Mouse (Mus musculus) midbrain, embryonic 11.5 days (tissue): ENCODE results near the gene Plxnb1. TPM values are rescaled to one million over a fixed set of nuclear protein-coding genes. Genes with fewer than 3 reads are reported as not detected.
A peak's percentile ranks its signal among the peaks of the same experiment; 100 is the strongest.

Experiments used
- ATAC-seq: fragments of 200-750 bp; cut with Nextera tagmentation; 2 replicates; pipeline ENCODE4 v1.8.0; 2017; ENCODE audit warnings: moderate TSS enrichment, moderate library complexity; ENCODE audit not compliant: low FRiP score
- DNase-seq: peaks from one replicate; pipeline ENCODE4 v3.0.0; 2015; ENCODE audit warnings: low spot score; ENCODE audit errors: missing footprints
- H3K27ac ChIP-seq: fragments of 300-500 bp; sonication (generic); 2 replicates; pipeline ENCODE4 v1.5.1; 2014; ENCODE audit warnings: low read depth, low read length
- H3K27me3 ChIP-seq: fragments of 300-500 bp; sonication (generic); 2 replicates; pipeline ENCODE4 v1.6.1; 2014; ENCODE audit warnings: mild to moderate bottlenecking, low read length, moderate library complexity, mixed read lengths; ENCODE audit not compliant: control insufficient read depth, insufficient read depth
- H3K36me3 ChIP-seq: fragments of 300-500 bp; sonication (generic); 2 replicates; pipeline ENCODE4 v1.6.1; 2014; ENCODE audit warnings: mild to moderate bottlenecking, low read length, moderate library complexity, mixed read lengths; ENCODE audit not compliant: control insufficient read depth, insufficient read depth
- H3K4me1 ChIP-seq: fragments of 300-500 bp; sonication (generic); 2 replicates; pipeline ENCODE4 v1.6.1; 2014; ENCODE audit warnings: low read length; ENCODE audit not compliant: control insufficient read depth, insufficient read depth
- H3K4me2 ChIP-seq: fragments of 300-500 bp; sonication (generic); 2 replicates; pipeline ENCODE4 v1.6.1; 2014; ENCODE audit warnings: mild to moderate bottlenecking, moderate library complexity
- H3K4me3 ChIP-seq: fragments of 300-500 bp; sonication (generic); 2 replicates; pipeline ENCODE4 v1.5.1; 2014; ENCODE audit warnings: low read depth, low read length
- H3K9ac ChIP-seq: fragments of 300-500 bp; sonication (generic); 2 replicates; pipeline ENCODE4 v1.6.1; 2014; ENCODE audit warnings: low read length
- H3K9me3 ChIP-seq: fragments of 300-500 bp; sonication (generic); 2 replicates; pipeline ENCODE4 v1.6.1; 2016; ENCODE audit warnings: low read length; ENCODE audit not compliant: control insufficient read depth
- WGBS: fragments of 180-500 bp; shearing (Covaris S2); extraction: QIAGEN DNeasy Blood & Tissue Kit; methylation state at CpG from one replicate; pipeline ENCODE4 v1.1.7; 2014; 5-methylcytosine and 5-hydroxymethylcytosine counted together
- polyA plus RNA-seq: library from polyadenylated mRNA; unstranded; fragments of >200 nt; fragmentation: Nextera tagmentation; extraction: Ambion mirVana; gene quantifications from 2 replicates; pipeline ENCODE4 v1.2.1, GENCODE M21; 2014

Gene Plxnb1
- 17.1 and 17.7 TPM in 2 replicates for polyA plus RNA-seq

DNA sequence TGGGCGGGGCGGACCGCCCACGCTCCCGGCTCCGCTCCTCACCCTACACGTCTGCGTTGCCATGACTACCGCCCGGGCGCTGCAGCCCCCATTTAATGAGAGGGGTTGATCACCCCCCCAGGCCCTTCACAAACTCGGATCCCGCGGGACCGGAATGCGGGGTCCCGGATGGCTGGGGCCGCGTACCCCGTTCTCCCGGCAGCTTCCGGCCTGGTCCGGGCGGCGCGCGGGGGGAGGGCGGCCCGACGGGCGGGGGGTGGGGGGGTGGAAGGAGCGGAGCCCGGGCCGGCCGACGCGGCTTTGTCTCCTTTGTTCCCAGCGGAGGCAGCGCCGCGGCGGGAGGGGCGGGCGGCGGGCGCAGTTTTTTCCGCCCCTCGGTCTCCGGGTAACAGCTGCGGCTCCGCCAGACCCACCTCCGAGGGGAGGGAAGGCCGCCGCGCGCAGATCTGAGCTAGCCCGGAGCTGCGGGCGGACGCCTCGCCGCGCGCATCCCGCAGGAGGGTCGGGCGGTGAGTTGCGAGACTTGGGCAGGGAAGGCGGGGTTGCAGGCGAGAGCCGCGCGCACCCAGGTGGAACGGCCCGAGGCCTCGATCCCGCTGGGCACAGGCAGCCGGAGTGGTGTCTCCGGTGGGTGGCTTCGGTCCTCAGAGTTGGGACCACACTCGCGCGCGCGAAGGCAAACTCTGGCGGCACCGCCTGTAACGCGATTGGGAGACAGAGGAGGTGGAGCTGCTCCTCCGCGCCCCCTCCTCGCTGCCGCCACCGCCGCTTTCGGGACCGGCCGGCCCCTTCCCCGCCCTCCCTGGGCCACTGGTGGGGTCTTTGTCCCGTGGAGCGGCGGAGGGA lies at the start of gene Plxnb1:
Gene Plxnb1, plus strand, starts transcription at position 253 of the 846 bp plus-strand sequence.
- peak; percentile 80 for ATAC-seq
- peak within 1 kb of the TSS; percentile 99 for H3K9ac ChIP-seq
- peak within 1 kb of the TSS; percentile 77 for H3K4me2 ChIP-seq
- peak; percentile 98 for DNase-seq
- H3K27ac ChIP-seq, result peak within 1 kb of the TSS; percentile 100
- WGBS, result under 1% methylated on average over 85 of the region's 102 CpGs
- peak within 1 kb of the TSS; percentile 51 for H3K4me3 ChIP-seq
- peaks cover 12% of the 10 kb centered on the region; the same call in 1 of the 2 replicates for H3K36me3 ChIP-seq
- H3K9me3 ChIP-seq, result no peaks in the 10 kb centered on the region
- no peaks in the 10 kb centered on the region for H3K27me3 ChIP-seq
- peaks cover 38% of the 10 kb centered on the region for H3K4me1 ChIP-seq

DNA sequence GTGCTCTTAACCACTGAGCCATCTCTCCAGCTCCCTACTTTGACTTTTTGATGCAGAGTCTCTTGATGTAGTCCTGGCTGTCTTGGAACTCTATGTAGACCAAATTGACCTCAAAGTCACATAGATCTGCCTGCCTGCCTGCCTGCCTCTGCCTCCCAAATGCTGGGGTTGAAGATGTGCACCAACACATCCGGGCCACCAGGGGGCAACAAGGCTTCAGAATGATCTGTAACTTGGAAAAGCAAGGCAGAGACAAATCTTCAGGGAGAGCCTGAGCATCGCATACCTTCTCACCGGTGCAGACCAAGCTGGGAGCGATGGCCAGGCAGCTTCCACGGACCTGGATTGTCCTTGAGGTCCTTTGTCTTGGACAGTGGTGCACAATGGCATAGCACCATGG lies 48.9 kb upstream of the Plxnb1 start:
- H3K4me3 ChIP-seq, result no peak overlapping the region
- H3K27ac ChIP-seq, result no peak overlapping the region
- DNase-seq (peak; percentile 91), ATAC-seq (0 out of 2 replicates have a peak, but pooled peaks have one; percentile 35)
- H3K36me3 ChIP-seq, result no peaks in the 10 kb centered on the region
- no peak overlapping the region for H3K4me2 ChIP-seq
- no peaks in the 10 kb centered on the region for H3K27me3 ChIP-seq
- no peaks in the 10 kb centered on the region for H3K9me3 ChIP-seq
- H3K4me1 ChIP-seq, result no peaks in the 10 kb centered on the region
- H3K9ac ChIP-seq, result no peak overlapping the region
- WGBS, result 38% methylated on average over 5 of the region's 5 CpGs

DNA sequence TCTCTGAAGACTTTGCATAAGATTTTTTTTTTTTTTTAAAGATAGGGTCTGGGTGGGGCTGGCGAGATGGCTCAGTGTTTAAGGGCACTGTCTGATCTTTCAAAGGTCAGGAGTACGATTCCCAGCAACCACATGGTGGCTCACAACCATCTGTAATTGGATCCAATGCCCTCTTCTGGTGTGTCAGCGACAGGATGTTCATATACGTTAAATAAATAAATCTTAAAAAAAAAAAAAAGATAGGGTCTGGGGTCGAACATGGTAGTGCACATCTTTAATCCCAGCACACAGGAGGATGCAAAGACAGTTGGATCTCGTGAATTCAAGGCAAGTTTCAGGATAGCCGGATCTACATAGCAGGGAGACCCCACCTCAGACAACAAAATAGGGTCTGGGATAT lies 45.9 kb upstream of the Plxnb1 start:
- Histone ChIP-seq H3K9ac (no peak overlapping the region), H3K36me3 (no peaks in the 10 kb centered on the region), H3K9me3 (no peaks in the 10 kb centered on the region), H3K27me3 (no peaks in the 10 kb centered on the region), H3K4me2 (no peak overlapping the region), H3K4me1 (no peaks in the 10 kb centered on the region), H3K27ac (no peak overlapping the region), H3K4me3 (no peak overlapping the region)
- WGBS, result 86% methylated on average over 7 of the region's 7 CpGs
- DNase-seq, result no peak
- ATAC-seq, result no peak

DNA sequence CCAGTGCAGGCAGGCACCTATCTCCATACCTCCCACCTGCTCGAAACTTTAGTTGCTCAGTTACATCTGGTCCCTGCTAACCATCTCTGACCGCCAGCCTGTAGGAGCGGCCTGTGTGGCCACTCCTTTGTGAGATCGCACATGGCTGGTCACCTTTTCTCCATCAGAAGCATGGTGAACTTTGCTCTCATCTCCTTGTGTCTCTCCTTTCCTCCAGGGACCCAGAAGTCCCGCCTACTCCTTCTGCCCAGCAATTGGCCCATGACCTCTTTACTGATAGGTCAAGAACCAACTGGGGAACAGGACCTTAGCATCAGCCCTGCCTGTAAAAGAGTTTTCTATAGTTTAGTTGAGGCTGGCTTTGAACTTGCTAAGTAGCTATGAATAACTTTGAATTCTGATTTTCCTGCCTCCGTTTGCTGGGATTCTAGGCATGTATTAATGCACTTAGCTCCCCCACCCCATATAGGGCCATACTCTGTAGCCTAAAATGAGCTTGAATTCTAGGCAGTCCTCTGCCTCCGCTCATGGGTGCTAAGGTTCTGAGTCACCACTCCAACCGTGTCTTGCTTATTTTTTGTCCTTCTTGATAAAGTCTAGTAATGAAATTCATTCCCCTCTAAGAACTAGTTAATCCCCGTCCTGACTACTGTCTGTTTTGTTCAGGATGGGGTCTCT lies 45.1 kb upstream of the Plxnb1 start:
- no peaks in the 10 kb centered on the region for H3K9me3 ChIP-seq
- H3K4me2 ChIP-seq, result no peak overlapping the region
- no peaks in the 10 kb centered on the region for H3K36me3 ChIP-seq
- DNase-seq (peak; percentile 21), ATAC-seq (no peak)
- 0 out of 2 replicates have a peak, but pooled peaks cover 3% of the 10 kb centered on the region for H3K4me1 ChIP-seq
- no peak overlapping the region for H3K4me3 ChIP-seq
- WGBS, result 81% methylated on average over 9 of the region's 9 CpGs
- H3K27me3 ChIP-seq, result no peaks in the 10 kb centered on the region
- no peak overlapping the region for H3K27ac ChIP-seq
- no peak overlapping the region for H3K9ac ChIP-seq

DNA sequence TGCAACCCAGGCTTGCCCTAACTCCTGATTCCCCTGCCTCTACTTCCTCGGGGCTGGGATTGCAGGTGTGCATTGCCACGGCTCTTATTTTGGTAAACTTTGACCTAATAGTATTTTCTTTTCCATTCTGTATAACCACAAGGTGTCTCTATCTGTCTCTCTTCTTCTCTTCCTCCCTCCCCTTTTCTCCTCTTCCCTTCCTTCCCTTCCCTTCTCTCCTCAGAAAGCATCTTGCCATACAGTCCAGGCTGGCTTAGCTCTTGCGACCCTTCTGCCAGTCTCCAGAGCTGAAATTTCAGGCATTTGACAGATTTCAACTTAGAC lies 44.6 kb upstream of the Plxnb1 start:
- Histone ChIP-seq H3K4me1 (0 out of 2 replicates have a peak, but pooled peaks cover 3% of the 10 kb centered on the region), H3K9me3 (no peaks in the 10 kb centered on the region), H3K4me2 (no peak overlapping the region), H3K9ac (no peak overlapping the region), H3K4me3 (no peak overlapping the region), H3K27ac (no peak overlapping the region), H3K36me3 (no peaks in the 10 kb centered on the region), H3K27me3 (no peaks in the 10 kb centered on the region)
- DNase-seq, result no peak
- WGBS, result 81% methylated on average over 3 of the region's 3 CpGs
- ATAC-seq, result no peak

DNA sequence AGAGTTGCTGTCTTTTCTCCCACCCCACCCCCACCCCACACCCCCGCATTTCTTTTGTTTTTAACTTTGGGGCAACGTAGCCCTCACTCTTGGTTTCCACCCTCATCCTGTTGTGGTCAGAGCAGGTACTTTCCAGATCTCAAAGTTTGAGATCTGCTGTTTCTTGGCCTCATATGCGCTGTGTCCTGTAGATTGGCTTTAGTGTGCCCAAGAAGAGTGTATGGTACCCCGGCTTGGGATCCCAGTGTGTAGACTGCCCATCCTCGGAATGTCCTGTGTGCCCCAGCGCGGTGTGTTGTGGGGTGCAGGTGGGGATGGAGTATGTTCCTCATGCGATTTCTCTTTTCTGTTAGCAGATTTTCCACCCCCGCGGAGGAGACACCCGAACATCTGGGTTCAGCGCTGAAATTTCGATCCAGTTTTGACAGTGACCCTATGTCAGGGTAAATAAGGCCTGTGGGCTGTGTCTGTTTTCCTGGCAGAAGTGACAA lies 44.1 kb upstream of the Plxnb1 start:
- H3K9ac ChIP-seq, result no peak overlapping the region
- WGBS, result 93% methylated on average over 13 of the region's 13 CpGs
- H3K27ac ChIP-seq, result no peak overlapping the region
- H3K27me3 ChIP-seq, result no peaks in the 10 kb centered on the region
- 0 out of 2 replicates have a peak, but pooled peaks cover 3% of the 10 kb centered on the region for H3K4me1 ChIP-seq
- no peaks in the 10 kb centered on the region for H3K36me3 ChIP-seq
- H3K9me3 ChIP-seq, result no peaks in the 10 kb centered on the region
- H3K4me2 ChIP-seq, result no peak overlapping the region
- DNase-seq (no peak), ATAC-seq (no peak)
- H3K4me3 ChIP-seq, result no peak overlapping the region

DNA sequence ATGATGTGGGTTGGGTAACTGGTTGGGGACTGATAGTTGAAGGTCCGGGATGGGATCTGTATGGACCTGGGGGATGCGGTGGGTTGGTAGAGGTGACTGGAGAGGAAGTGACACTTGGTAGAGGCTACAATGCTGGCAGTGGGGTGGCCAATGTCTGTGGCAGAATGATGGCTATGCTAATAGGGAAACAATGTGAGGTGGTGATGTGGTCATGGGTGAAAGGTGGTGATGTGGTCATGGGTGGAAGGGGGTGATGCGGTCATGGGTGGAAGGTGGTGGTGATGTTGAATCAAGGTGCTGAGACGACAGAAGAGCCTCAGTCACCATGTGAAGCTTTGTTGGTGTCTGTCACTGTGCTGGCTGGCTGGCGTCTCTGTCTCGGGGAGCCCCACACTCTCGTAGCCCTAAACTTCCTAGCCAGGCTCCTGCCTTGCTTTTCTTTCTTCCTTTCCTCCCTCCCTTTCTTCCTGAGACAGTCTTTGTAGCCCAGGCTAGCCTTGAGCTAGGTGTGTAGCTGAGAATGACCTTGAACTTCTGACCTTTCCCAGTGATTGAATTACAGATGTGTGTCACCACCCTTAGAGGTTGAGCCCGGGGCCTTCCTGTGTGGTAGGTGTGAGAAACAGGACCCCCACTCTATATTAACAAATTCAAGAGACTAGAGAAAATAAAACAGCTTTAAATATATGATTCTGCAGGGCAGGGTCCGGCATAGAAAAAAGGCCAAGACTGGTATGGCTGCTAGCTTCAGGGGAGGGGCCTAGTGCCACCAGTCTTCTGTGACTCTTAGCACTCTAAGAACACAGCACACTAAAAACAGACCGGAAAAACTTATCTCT lies 43.3 kb upstream of the Plxnb1 start:
- WGBS, result 88% methylated on average over 10 of the region's 10 CpGs
- Histone ChIP-seq H3K4me1 (0 out of 2 replicates have a peak, but pooled peaks cover 3% of the 10 kb centered on the region), H3K27ac (no peak overlapping the region), H3K4me3 (no peak overlapping the region), H3K9me3 (no peaks in the 10 kb centered on the region), H3K27me3 (no peaks in the 10 kb centered on the region), H3K9ac (no peak overlapping the region), H3K4me2 (no peak overlapping the region), H3K36me3 (no peaks in the 10 kb centered on the region)
- DNase-seq, result no peak
- ATAC-seq, result no peak

DNA sequence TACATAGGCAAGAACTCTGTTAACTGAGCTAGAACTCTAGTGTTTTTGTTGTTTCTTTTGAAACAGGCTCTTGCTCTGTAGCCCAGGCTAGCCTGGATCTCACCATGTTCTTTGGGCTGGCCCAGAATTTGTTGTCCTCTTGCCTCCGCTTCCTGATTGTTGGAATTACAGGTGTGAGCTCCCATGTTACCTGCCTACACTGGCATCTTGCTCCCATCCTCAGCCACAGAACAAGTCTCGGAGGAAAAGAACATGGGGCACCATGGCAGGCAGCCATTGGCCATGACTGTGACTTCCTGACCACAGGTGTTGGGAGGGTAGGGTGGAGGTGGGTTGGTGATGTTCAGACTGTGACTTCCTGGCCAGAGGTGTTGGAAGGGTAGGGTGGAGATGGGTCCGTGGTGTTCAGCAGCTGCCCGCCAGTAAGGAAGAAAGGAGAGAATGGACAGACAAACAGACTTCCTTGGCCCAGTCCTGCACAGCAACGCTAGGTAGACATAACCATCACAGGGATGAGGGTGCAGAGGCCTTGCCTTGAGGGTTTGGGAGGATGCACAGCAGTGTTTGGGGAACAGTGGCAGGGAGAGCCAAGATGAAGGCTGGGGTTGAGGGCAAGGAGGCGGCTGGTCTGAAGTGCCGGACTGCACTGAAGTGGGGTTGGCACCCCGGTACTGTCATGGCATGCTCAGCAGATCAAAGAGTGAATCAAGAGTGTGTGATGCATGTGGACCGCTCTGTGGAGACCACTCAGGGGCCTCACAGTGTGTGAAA lies 42.5 kb upstream of the Plxnb1 start:
- Histone ChIP-seq H3K27me3 (no peaks in the 10 kb centered on the region), H3K4me1 (0 out of 2 replicates have a peak, but pooled peaks cover 3% of the 10 kb centered on the region), H3K9ac (no peak overlapping the region), H3K36me3 (peaks cover 2% of the 10 kb centered on the region; the same call in 1 of the 2 replicates), H3K9me3 (no peaks in the 10 kb centered on the region), H3K4me3 (no peak overlapping the region), H3K4me2 (no peak overlapping the region), H3K27ac (no peak overlapping the region)
- DNase-seq (no peak), ATAC-seq (no peak)
- WGBS, result 90% methylated on average over 9 of the region's 9 CpGs
